In the genomic region with DNA sequence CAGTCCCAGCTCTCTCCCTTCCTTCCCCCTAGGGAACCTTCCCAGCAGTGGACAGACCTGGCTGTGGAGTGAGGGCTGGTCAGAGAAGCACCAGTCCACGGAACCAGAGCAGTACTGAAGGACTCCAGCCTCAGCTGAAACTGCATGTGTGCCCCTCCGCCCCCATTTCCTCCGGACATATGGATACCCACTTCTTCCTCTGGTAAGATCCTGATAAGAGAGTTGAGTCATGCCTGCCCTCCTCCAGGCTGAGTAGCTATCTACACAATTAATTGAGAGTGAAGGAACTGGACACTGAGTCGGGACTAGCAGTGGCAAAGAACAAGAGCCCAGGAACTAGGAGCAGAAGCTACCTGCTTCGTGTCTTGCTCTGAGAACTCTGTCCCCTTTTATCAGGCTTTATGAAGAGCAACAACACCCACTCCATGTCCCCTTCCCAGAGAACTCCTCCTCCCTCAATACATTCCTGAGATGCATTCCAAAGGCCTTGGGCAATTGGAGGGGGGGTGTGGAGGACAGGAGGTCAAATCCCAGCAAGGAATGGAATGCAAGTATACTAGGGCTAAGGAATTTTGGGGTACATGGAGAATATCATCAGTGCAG, we compare ENCODE assay signal across 8 mouse cellular contexts. TPM values are rescaled to one million over a fixed set of nuclear protein-coding genes. Genes with fewer than 3 reads are reported as not detected.
DNase-seq lines count a peak whose midpoint lies in the region; ATAC-seq and TF ChIP-seq lines count a peak whose summit lies in the region.

No protein-coding gene starts in this region.

- peaks cover 50% of the 10 kb centered on the region for H3K4me1 ChIP-seq in midbrain, embryonic 10.5 days
- H3K4me1 ChIP-seq in midbrain, postnatal 0 days (ENCODE audit: insufficient read depth, low read length): peaks cover 14% of the 10 kb centered on the region
- peaks cover 2% of the 10 kb centered on the region; the same call in 1 of the 2 replicates for H3K4me1 ChIP-seq in intestine, postnatal 0 days (replicated peaks; ENCODE audit: control insufficient read depth, insufficient read depth, low read length)
- H3K4me1 ChIP-seq in lung, embryonic 16.5 days (replicated peaks; ENCODE audit: control insufficient read depth, insufficient read depth, low read length): peaks cover 43% of the 10 kb centered on the region

- peak overlapping the region; percentile 32 for H3K4me3 ChIP-seq in midbrain, embryonic 10.5 days
- H3K4me3 ChIP-seq in midbrain, postnatal 0 days (ENCODE audit: low read depth, low read length): no peak overlapping the region
- H3K4me3 ChIP-seq in intestine, postnatal 0 days (ENCODE audit: low read depth, low read length): 0 out of 2 replicates have a peak overlapping the region, but pooled peaks have one; percentile 10
- H3K4me3 ChIP-seq in lung, embryonic 16.5 days (ENCODE audit: low read length): peak overlapping the region; percentile 39

- no peaks in the 10 kb centered on the region for H3K27me3 ChIP-seq in midbrain, embryonic 10.5 days (ENCODE audit: low read depth, poor library complexity, severe bottlenecking)
- no peaks in the 10 kb centered on the region for H3K27me3 ChIP-seq in midbrain, postnatal 0 days (ENCODE audit: insufficient read depth, low read length)
- H3K27me3 ChIP-seq in intestine, postnatal 0 days (replicated peaks; ENCODE audit: control insufficient read depth, insufficient read depth, low read length): no peaks in the 10 kb centered on the region
- no peaks in the 10 kb centered on the region for H3K27me3 ChIP-seq in lung, embryonic 16.5 days (ENCODE audit: control insufficient read depth, insufficient read depth, low read depth, low read length)

- peaks cover 53% of the 10 kb centered on the region for H3K36me3 ChIP-seq in midbrain, embryonic 10.5 days
- H3K36me3 ChIP-seq in midbrain, postnatal 0 days (ENCODE audit: insufficient read depth, low read length): peaks cover 34% of the 10 kb centered on the region
- peaks cover 38% of the 10 kb centered on the region for H3K36me3 ChIP-seq in intestine, postnatal 0 days (ENCODE audit: control insufficient read depth, insufficient read depth)
- H3K36me3 ChIP-seq in lung, embryonic 16.5 days (ENCODE audit: control insufficient read depth, insufficient read depth, low read length): peaks cover 31% of the 10 kb centered on the region

- no peak overlapping the region for H3K4me2 ChIP-seq in midbrain, postnatal 0 days (ENCODE audit: low read depth, low read length, poor library complexity, severe bottlenecking)
- H3K4me2 ChIP-seq in intestine, postnatal 0 days (replicated peaks; ENCODE audit: low read depth): peak overlapping the region; percentile 72
- peak overlapping the region; percentile 81 for H3K4me2 ChIP-seq in lung, embryonic 16.5 days (ENCODE audit: low read depth, low read length)

- no peaks in the 10 kb centered on the region for H3K9me3 ChIP-seq in midbrain, embryonic 10.5 days (replicated peaks)
- no peaks in the 10 kb centered on the region for H3K9me3 ChIP-seq in midbrain, postnatal 0 days (ENCODE audit: low read length)
- H3K9me3 ChIP-seq in intestine, postnatal 0 days (ENCODE audit: control insufficient read depth): no peaks in the 10 kb centered on the region
- no peaks in the 10 kb centered on the region for H3K9me3 ChIP-seq in lung, embryonic 16.5 days (ENCODE audit: control insufficient read depth, low read length)

- DNase-seq in midbrain, embryonic 10.5 days (ENCODE audit: low spot score): peak; percentile 34
- DNase-seq in midbrain, postnatal 0 days (ENCODE audit: low spot score): no peak
- DNase-seq in embryo, embryonic 11.5 days (ENCODE audit: low read depth, low spot score): peak; percentile 44
- DNase-seq in cerebellum, postnatal 25 days: no peak
- no peak for DNase-seq in ovary, postnatal 36 days (ENCODE audit: low spot score)
- DNase-seq in frontal cortex, postnatal 25 days (ENCODE audit: low spot score in 2 of 2): no peak

- no peak for ATAC-seq in midbrain, postnatal 0 days (ENCODE audit: low FRiP score)
- no peak for ATAC-seq in intestine, postnatal 0 days
- ATAC-seq in lung, embryonic 16.5 days (ENCODE audit: low read depth): peak; percentile 58

- H3K9ac ChIP-seq in midbrain, postnatal 0 days (replicated peaks; ENCODE audit: low read length, poor library complexity, severe bottlenecking): no peak overlapping the region
- H3K9ac ChIP-seq in intestine, postnatal 0 days (ENCODE audit: low read depth, low read length): no peak overlapping the region
- peak overlapping the region; percentile 96 for H3K9ac ChIP-seq in lung, embryonic 16.5 days (ENCODE audit: low read length)

- no peak for TF ChIP-seq CTCF in midbrain, postnatal 0 days (IDR thresholded peaks at IDR 0.05)
- no peak for TF ChIP-seq CTCF in intestine, postnatal 0 days (IDR thresholded peaks at IDR 0.05; ENCODE audit: low read depth)

- 58% methylated on average over 5 of the region's 5 CpGs for WGBS in midbrain, embryonic 10.5 days
- 69% methylated on average over 5 of the region's 5 CpGs for WGBS in midbrain, postnatal 0 days
- WGBS in intestine, postnatal 0 days: 24% methylated on average over 5 of the region's 5 CpGs
- 6% methylated on average over 5 of the region's 5 CpGs for WGBS in lung, embryonic 16.5 days

- peak overlapping the region; percentile 77 for H3K27ac ChIP-seq in midbrain, embryonic 10.5 days (replicated peaks)
- no peak overlapping the region for H3K27ac ChIP-seq in midbrain, postnatal 0 days (ENCODE audit: low read depth, low read length)
- peak overlapping the region; percentile 61; the same call in 1 of the 2 replicates for H3K27ac ChIP-seq in intestine, postnatal 0 days (ENCODE audit: low read depth, low read length)
- H3K27ac ChIP-seq in lung, embryonic 16.5 days (ENCODE audit: low read length): peak overlapping the region; percentile 98

RNA-seq across cellular contexts. Expression of gene Creb3, which starts 4.0 kb away (rescaled TPM):
- 43.1 and 49.1 TPM in 2 replicates for polyA plus RNA-seq in midbrain, embryonic 10.5 days (2016; fragmentation: Nextera tagmentation; extraction: Ambion mirVana)
- total RNA-seq in midbrain, postnatal 0 days (2014; rRNA removed): 45.4 and 50.4 TPM in 2 replicates
- 85.2 and 91.2 TPM in 2 replicates for polyA plus RNA-seq in midbrain, postnatal 0 days (2015; fragmentation: Nextera tagmentation; extraction: Ambion mirVana)
- polyA plus RNA-seq in intestine, postnatal 0 days (2015; fragmentation: Nextera tagmentation; extraction: Ambion mirVana): 102 and 114 TPM in 2 replicates
- 69.5 and 70.9 TPM in 2 replicates for polyA plus RNA-seq in lung, embryonic 16.5 days (2015; fragmentation: Nextera tagmentation; extraction: Ambion mirVana)

RNA-seq across cellular contexts. Expression of gene Tln1, which starts 4.4 kb away (rescaled TPM):
- 43.3 and 47.2 TPM in 2 replicates for polyA plus RNA-seq in midbrain, embryonic 10.5 days (2016; fragmentation: Nextera tagmentation; extraction: Ambion mirVana)
- total RNA-seq in midbrain, postnatal 0 days (2014; rRNA removed): 41.3 and 44.4 TPM in 2 replicates
- polyA plus RNA-seq in midbrain, postnatal 0 days (2015; fragmentation: Nextera tagmentation; extraction: Ambion mirVana): 72.4 and 75.7 TPM in 2 replicates
- polyA plus RNA-seq in intestine, postnatal 0 days (2015; fragmentation: Nextera tagmentation; extraction: Ambion mirVana): 41.6 and 47.7 TPM in 2 replicates
- polyA plus RNA-seq in lung, embryonic 16.5 days (2015; fragmentation: Nextera tagmentation; extraction: Ambion mirVana): 68.7 and 84.9 TPM in 2 replicates

RNA-seq across cellular contexts. Expression of gene Rgp1, which starts 20.4 kb away (rescaled TPM):
- polyA plus RNA-seq in midbrain, embryonic 10.5 days (2016; fragmentation: Nextera tagmentation; extraction: Ambion mirVana): 20.7 and 21.0 TPM in 2 replicates
- 20.6 and 22.6 TPM in 2 replicates for total RNA-seq in midbrain, postnatal 0 days (2014; rRNA removed)
- polyA plus RNA-seq in midbrain, postnatal 0 days (2015; fragmentation: Nextera tagmentation; extraction: Ambion mirVana): 12.3 and 12.4 TPM in 2 replicates
- polyA plus RNA-seq in intestine, postnatal 0 days (2015; fragmentation: Nextera tagmentation; extraction: Ambion mirVana): 11.3 and 13.0 TPM in 2 replicates
- 23.1 and 25.0 TPM in 2 replicates for polyA plus RNA-seq in lung, embryonic 16.5 days (2015; fragmentation: Nextera tagmentation; extraction: Ambion mirVana)

RNA-seq across cellular contexts. Expression of gene Gba2, which starts 20.5 kb away (rescaled TPM):
- 26.7 and 31.6 TPM in 2 replicates for polyA plus RNA-seq in midbrain, embryonic 10.5 days (2016; fragmentation: Nextera tagmentation; extraction: Ambion mirVana)
- total RNA-seq in midbrain, postnatal 0 days (2014; rRNA removed): 29.3 and 56.4 TPM in 2 replicates
- 47.5 and 50.6 TPM in 2 replicates for polyA plus RNA-seq in midbrain, postnatal 0 days (2015; fragmentation: Nextera tagmentation; extraction: Ambion mirVana)
- 5.2 and 5.3 TPM in 2 replicates for polyA plus RNA-seq in intestine, postnatal 0 days (2015; fragmentation: Nextera tagmentation; extraction: Ambion mirVana)
- polyA plus RNA-seq in lung, embryonic 16.5 days (2015; fragmentation: Nextera tagmentation; extraction: Ambion mirVana): 21.0 and 21.3 TPM in 2 replicates

RNA-seq across cellular contexts. Expression of gene Msmp, which starts 26.2 kb away (rescaled TPM):
- 0.32 and 0.74 TPM in 2 replicates for polyA plus RNA-seq in midbrain, embryonic 10.5 days (2016; fragmentation: Nextera tagmentation; extraction: Ambion mirVana)
- not detected in 2 replicates for total RNA-seq in midbrain, postnatal 0 days (2014; rRNA removed)
- polyA plus RNA-seq in midbrain, postnatal 0 days (2015; fragmentation: Nextera tagmentation; extraction: Ambion mirVana): 1.4 and 2.5 TPM in 2 replicates
- polyA plus RNA-seq in intestine, postnatal 0 days (2015; fragmentation: Nextera tagmentation; extraction: Ambion mirVana): not detected in 2 replicates
- polyA plus RNA-seq in lung, embryonic 16.5 days (2015; fragmentation: Nextera tagmentation; extraction: Ambion mirVana): 0.38 and 1.1 TPM in 2 replicates

Comparison
In these comparisons a context has a peak if more than half of its experiments do, and no peak if none do; other contexts are left out.
1. DNase-seq: peak in midbrain, embryonic 10.5 days (single experiment) and embryo, embryonic 11.5 days (single experiment); none in midbrain, postnatal 0 days (single experiment), cerebellum, postnatal 25 days (0 of 2), ovary, postnatal 36 days (single experiment) and frontal cortex, postnatal 25 days (0 of 2).